Mouse (Mus musculus): ENCODE data around the gene Ccdc170. TPM values are rescaled to one million over a fixed set of nuclear protein-coding genes. Genes with fewer than 3 reads are reported as not detected.

Gene Ccdc170
- total RNA-seq, 1 experiment from 2014 or later: 0.19 TPM

GRCm38 (mm10) chr10:4517614-4518013 lies 35.3 kb downstream of the Ccdc170 start:
- ATAC-seq (replicated peaks; ENCODE audit: insufficient number of reproducible peaks, low FRiP score, low TSS enrichment, poor library complexity, severe bottlenecking): no peak

- no peak for ATAC-seq (replicated peaks; ENCODE audit: insufficient number of reproducible peaks, low FRiP score, low TSS enrichment, poor library complexity, severe bottlenecking)
These were observed 37.3 kb downstream of the Ccdc170 start for GRCm38 (mm10) chr10:4519645-4520044.

- ATAC-seq (replicated peaks; ENCODE audit: insufficient number of reproducible peaks, low FRiP score, low TSS enrichment, poor library complexity, severe bottlenecking): no peak
These were observed 38.2 kb downstream of the Ccdc170 start for GRCm38 (mm10) chr10:4520394-4521102.

GRCm38 (mm10) chr10:4522116-4522515 lies 39.8 kb downstream of the Ccdc170 start:
- ATAC-seq (replicated peaks; ENCODE audit: insufficient number of reproducible peaks, low FRiP score, low TSS enrichment, poor library complexity, severe bottlenecking): no peak

GRCm38 (mm10) chr10:4523078-4523477 lies 40.8 kb downstream of the Ccdc170 start:
- ATAC-seq (replicated peaks; ENCODE audit: insufficient number of reproducible peaks, low FRiP score, low TSS enrichment, poor library complexity, severe bottlenecking): no peak

- ATAC-seq (replicated peaks; ENCODE audit: insufficient number of reproducible peaks, low FRiP score, low TSS enrichment, poor library complexity, severe bottlenecking): no peak
These were observed 45.7 kb downstream of the Ccdc170 start for GRCm38 (mm10) chr10:4528043-4528442.

- no peak for ATAC-seq (replicated peaks; ENCODE audit: insufficient number of reproducible peaks, low FRiP score, low TSS enrichment, poor library complexity, severe bottlenecking)
These were observed 48.4 kb downstream of the Ccdc170 start for GRCm38 (mm10) chr10:4530638-4531235.

GRCm38 (mm10) chr10:4531933-4532332 lies 49.6 kb downstream of the Ccdc170 start:
- no peak for ATAC-seq (replicated peaks; ENCODE audit: insufficient number of reproducible peaks, low FRiP score, low TSS enrichment, poor library complexity, severe bottlenecking)

- ATAC-seq (replicated peaks; ENCODE audit: insufficient number of reproducible peaks, low FRiP score, low TSS enrichment, poor library complexity, severe bottlenecking): no peak
These were observed 50.4 kb downstream of the Ccdc170 start for GRCm38 (mm10) chr10:4532731-4533130.

- no peak for ATAC-seq (replicated peaks; ENCODE audit: insufficient number of reproducible peaks, low FRiP score, low TSS enrichment, poor library complexity, severe bottlenecking)
These were observed 51.6 kb downstream of the Ccdc170 start for GRCm38 (mm10) chr10:4533873-4534272.

GRCm38 (mm10) chr10:4545550-4545949 lies 63.2 kb downstream of the Ccdc170 start:
- no peak for ATAC-seq (replicated peaks; ENCODE audit: insufficient number of reproducible peaks, low FRiP score, low TSS enrichment, poor library complexity, severe bottlenecking)

GRCm38 (mm10) chr10:4553442-4554119 lies 71.3 kb downstream of the Ccdc170 start:
- ATAC-seq (replicated peaks; ENCODE audit: insufficient number of reproducible peaks, low FRiP score, low TSS enrichment, poor library complexity, severe bottlenecking): no peak

- no peak for ATAC-seq (replicated peaks; ENCODE audit: insufficient number of reproducible peaks, low FRiP score, low TSS enrichment, poor library complexity, severe bottlenecking)
These were observed 74.6 kb downstream of the Ccdc170 start for GRCm38 (mm10) chr10:4556842-4557377.

GRCm38 (mm10) chr10:4559132-4559531 lies 76.8 kb downstream of the Ccdc170 start:
- no peak for ATAC-seq (replicated peaks; ENCODE audit: insufficient number of reproducible peaks, low FRiP score, low TSS enrichment, poor library complexity, severe bottlenecking)

- ATAC-seq (replicated peaks; ENCODE audit: insufficient number of reproducible peaks, low FRiP score, low TSS enrichment, poor library complexity, severe bottlenecking): no peak
These were observed 82.8 kb downstream of the Ccdc170 start for GRCm38 (mm10) chr10:4565148-4565547.

GRCm38 (mm10) chr10:4570778-4571177 lies 88.5 kb downstream of the Ccdc170 start:
- ATAC-seq (replicated peaks; ENCODE audit: insufficient number of reproducible peaks, low FRiP score, low TSS enrichment, poor library complexity, severe bottlenecking): no peak

- no peak for ATAC-seq (replicated peaks; ENCODE audit: insufficient number of reproducible peaks, low FRiP score, low TSS enrichment, poor library complexity, severe bottlenecking)
These were observed 89.0 kb downstream of the Ccdc170 start for GRCm38 (mm10) chr10:4571304-4571703.

- no peak for ATAC-seq (replicated peaks; ENCODE audit: insufficient number of reproducible peaks, low FRiP score, low TSS enrichment, poor library complexity, severe bottlenecking)
These were observed 99.6 kb downstream of the Ccdc170 start for GRCm38 (mm10) chr10:4581905-4582304.

- no peak for ATAC-seq (replicated peaks; ENCODE audit: insufficient number of reproducible peaks, low FRiP score, low TSS enrichment, poor library complexity, severe bottlenecking)
These were observed 104.4 kb downstream of the Ccdc170 start for GRCm38 (mm10) chr10:4586691-4587090.

GRCm38 (mm10) chr10:4589576-4589975 lies 107.3 kb downstream of the Ccdc170 start:
- no peak for ATAC-seq (replicated peaks; ENCODE audit: insufficient number of reproducible peaks, low FRiP score, low TSS enrichment, poor library complexity, severe bottlenecking)
